Comparison of ENCODE assay signal across 11 mouse cellular contexts in the genomic region with DNA sequence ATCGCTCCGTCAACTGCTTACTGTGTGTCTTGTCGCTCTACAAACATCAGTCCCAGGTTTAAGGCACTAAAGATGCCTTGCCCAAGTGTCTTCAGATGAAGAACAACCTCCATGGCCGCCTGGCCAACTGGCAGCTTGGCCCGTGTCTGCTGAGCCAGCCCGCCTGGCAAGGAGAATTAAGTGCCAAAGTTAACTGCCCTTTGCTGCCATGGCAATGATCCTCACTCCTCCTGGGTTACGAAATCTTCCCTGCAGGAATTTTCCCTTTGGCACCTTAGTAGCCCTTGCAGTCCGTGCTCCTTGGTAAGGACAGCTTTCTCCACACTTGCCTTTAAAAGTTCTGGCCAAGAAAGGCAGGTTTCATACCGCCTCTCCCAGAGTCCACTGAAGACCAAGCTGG. TPM values are rescaled to one million over a fixed set of nuclear protein-coding genes. Genes with fewer than 3 reads are reported as not detected.
DNase-seq lines count a peak whose midpoint lies in the region; ATAC-seq lines count a peak whose summit lies in the region.
"Had no signal": no experiment of that assay in that cellular context is flagged by ENCODE, and none has a peak within 500 bp of the region (broad histone marks: within the 10 kb centered on the region; RNA-seq: fewer than 3 reads in every experiment).

No protein-coding gene starts in this region.

- H3K4me2 ChIP-seq in forebrain, embryonic 14.5 days (ENCODE audit: low read length), result no peak overlapping the region
- H3K4me2 ChIP-seq: forebrain, embryonic 13.5 days; intestine, embryonic 15.5 days; stomach, embryonic 15.5 days had no signal

- H3K27ac ChIP-seq in forebrain, embryonic 14.5 days (ENCODE audit: low read depth, low read length), result no peak overlapping the region
- H3K27ac ChIP-seq: forebrain, embryonic 13.5 days; intestine, embryonic 15.5 days; stomach, embryonic 15.5 days had no signal

- no peaks in the 10 kb centered on the region for H3K4me1 ChIP-seq in forebrain, embryonic 14.5 days (ENCODE audit: control insufficient read depth, insufficient read depth, low read length)
- H3K4me1 ChIP-seq: forebrain, embryonic 13.5 days; intestine, embryonic 15.5 days; stomach, embryonic 15.5 days had no signal

- WGBS in forebrain, embryonic 14.5 days, result 90% methylated on average over 9 of the region's 9 CpGs

- H3K9me3 ChIP-seq in forebrain, embryonic 14.5 days (replicated peaks; ENCODE audit: control insufficient read depth, low read length), result no peaks in the 10 kb centered on the region
- H3K9me3 ChIP-seq: forebrain, embryonic 13.5 days; intestine, embryonic 15.5 days; stomach, embryonic 15.5 days had no signal

- peak; percentile 38 to 50 for DNase-seq in heart, postnatal 36 days
- no peak for DNase-seq in heart, postnatal 4 days
- peak; percentile 96 for DNase-seq in adipocyte (ENCODE audit: low spot score)
- peak; percentile 45 to 58 for DNase-seq in cerebellum, postnatal 25 days
- DNase-seq in kidney, postnatal 14 days, result peak; percentile 88
- no peak for DNase-seq in embryo, embryonic 10.5 days (ENCODE audit: low spot score)
- no peak for DNase-seq in forebrain, embryonic 14.5 days (ENCODE audit: low spot score)
- no peak for DNase-seq in testis, postnatal 10 days (ENCODE audit: low spot score)

- no peak overlapping the region for H3K9ac ChIP-seq in forebrain, embryonic 14.5 days (ENCODE audit: low read length)
- H3K9ac ChIP-seq: forebrain, embryonic 13.5 days; intestine, embryonic 15.5 days; stomach, embryonic 15.5 days had no signal

- no peaks in the 10 kb centered on the region for H3K36me3 ChIP-seq in forebrain, embryonic 14.5 days (ENCODE audit: control insufficient read depth, insufficient read depth, low read length)
- H3K36me3 ChIP-seq: intestine, embryonic 15.5 days; stomach, embryonic 15.5 days had no signal

- ATAC-seq in forebrain, embryonic 14.5 days, result no peak
- ATAC-seq: forebrain, embryonic 13.5 days; intestine, embryonic 15.5 days had no signal

- intact Hi-C loops in heart, postnatal 36 days (cut with DNase I), result no loop called here

- H3K27me3 ChIP-seq in forebrain, embryonic 14.5 days (replicated peaks; ENCODE audit: control insufficient read depth, insufficient read depth, low read length), result no peaks in the 10 kb centered on the region
- H3K27me3 ChIP-seq: forebrain, embryonic 13.5 days; intestine, embryonic 15.5 days; stomach, embryonic 15.5 days had no signal

- no peak overlapping the region for H3K4me3 ChIP-seq in forebrain, embryonic 14.5 days (ENCODE audit: low read depth, low read length)
- H3K4me3 ChIP-seq: forebrain, embryonic 13.5 days; intestine, embryonic 15.5 days; stomach, embryonic 15.5 days had no signal

RNA-seq across cellular contexts. Expression of gene Cobll1, which starts 20.9 kb away (rescaled TPM):
- 10 to 100 TPM; 66.8 to 78.2 TPM for total RNA-seq in heart, postnatal 36 days (2021)
- total RNA-seq in heart, postnatal 4 days (2021), result 10 to 100 TPM; 34.5 to 34.7 TPM
- 2.5 and 2.8 TPM in 2 replicates for polyA plus RNA-seq in forebrain, embryonic 14.5 days (2014; fragmentation: Nextera tagmentation; extraction: Ambion mirVana)

Comparison
In these comparisons a context has a peak if more than half of its experiments do, and no peak if none do; other contexts are left out.
1. DNase-seq: peak in heart, postnatal 36 days (2 of 2), adipocyte (single experiment), cerebellum, postnatal 25 days (2 of 2) and kidney, postnatal 14 days (single experiment); none in heart, postnatal 4 days (single experiment), embryo, embryonic 10.5 days (single experiment), forebrain, embryonic 14.5 days (single experiment) and testis, postnatal 10 days (single experiment).